Mouse (Mus musculus) hindbrain, embryonic 12.5 days (tissue): ENCODE measurements around the gene Coro6. TPM values are rescaled to one million over a fixed set of nuclear protein-coding genes. Genes with fewer than 3 reads are reported as not detected.

Experiments
- ATAC-seq: fragments of 200-750 bp; cut with Nextera tagmentation; 2 replicates; pipeline ENCODE4 v1.8.0; 2017; ENCODE audit warnings: moderate TSS enrichment; ENCODE audit not compliant: low FRiP score
- H3K27ac ChIP-seq: fragments of 300-500 bp; sonication (generic); 2 replicates; pipeline ENCODE4 v1.5.1; 2016; ENCODE audit warnings: mild to moderate bottlenecking
- H3K27me3 ChIP-seq: fragments of 300-500 bp; sonication (generic); 2 replicates; pipeline ENCODE4 v1.6.1; 2016; ENCODE audit warnings: mild to moderate bottlenecking
- H3K36me3 ChIP-seq: fragments of 300-500 bp; sonication (generic); 2 replicates; pipeline ENCODE4 v1.6.1; 2016; ENCODE audit warnings: mild to moderate bottlenecking
- H3K4me1 ChIP-seq: fragments of 300-500 bp; sonication (generic); 2 replicates; pipeline ENCODE4 v1.6.1; 2016
- H3K4me2 ChIP-seq: fragments of 300-500 bp; sonication (generic); replicated peaks from 2 replicates; pipeline ENCODE4 v1.6.1; 2016; ENCODE audit warnings: mild to moderate bottlenecking
- H3K4me3 ChIP-seq: fragments of 300-500 bp; sonication (generic); 2 replicates; pipeline ENCODE4 v1.5.1; 2016; ENCODE audit warnings: mild to moderate bottlenecking
- H3K9ac ChIP-seq: fragments of 300-500 bp; sonication (generic); 2 replicates; pipeline ENCODE4 v1.6.1; 2016; ENCODE audit warnings: mild to moderate bottlenecking, moderate library complexity
- H3K9me3 ChIP-seq: fragments of 300-500 bp; sonication (generic); replicated peaks from 2 replicates; pipeline ENCODE4 v1.6.1; 2016; ENCODE audit warnings: mild to moderate bottlenecking
- WGBS: fragments of 180-500 bp; shearing (Covaris S2); methylation state at CpG from one replicate; pipeline ENCODE4 v1.1.7; 2016; 5-methylcytosine and 5-hydroxymethylcytosine counted together
- polyA plus RNA-seq: library from polyadenylated mRNA; unstranded; fragments of >200 nt; fragmentation: Nextera tagmentation; extraction: Ambion mirVana; gene quantifications from 2 replicates; pipeline ENCODE4 v1.2.1, GENCODE M21; 2016

Gene Coro6
- polyA plus RNA-seq, 1 experiment from 2014 or later, result 0.09 TPM

DNA sequence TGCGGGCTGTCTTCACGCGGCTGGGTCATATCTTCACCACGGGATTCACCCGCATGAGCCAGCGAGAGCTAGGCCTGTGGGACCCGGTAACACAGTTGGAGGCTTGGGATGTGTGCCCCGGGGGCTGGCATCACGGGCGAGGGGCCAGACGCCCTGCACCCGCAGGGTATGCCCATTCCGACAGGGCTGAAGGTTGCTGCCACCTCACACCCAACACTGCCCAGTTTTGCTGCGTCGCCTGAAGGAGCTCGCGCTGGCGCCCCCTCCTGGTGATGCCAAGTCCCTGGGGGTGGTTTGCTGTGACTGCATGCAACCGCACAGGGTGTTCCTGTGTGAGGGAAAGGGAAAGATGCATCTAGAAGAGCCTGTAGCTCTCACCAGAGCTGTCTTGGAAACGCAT is 5.6 kb downstream of the Coro6 start:
- WGBS, result 17% methylated on average over 20 of the region's 20 CpGs
- Histone ChIP-seq H3K27me3 (peaks cover 59% of the 10 kb centered on the region), H3K27ac (no peak overlapping the region), H3K4me1 (peaks cover 8% of the 10 kb centered on the region), H3K4me3 (no peak overlapping the region), H3K9ac (no peak overlapping the region), H3K9me3 (no peaks in the 10 kb centered on the region), H3K4me2 (peak overlapping the region; percentile 33), H3K36me3 (peaks cover 23% of the 10 kb centered on the region)
- no peak for ATAC-seq

DNA sequence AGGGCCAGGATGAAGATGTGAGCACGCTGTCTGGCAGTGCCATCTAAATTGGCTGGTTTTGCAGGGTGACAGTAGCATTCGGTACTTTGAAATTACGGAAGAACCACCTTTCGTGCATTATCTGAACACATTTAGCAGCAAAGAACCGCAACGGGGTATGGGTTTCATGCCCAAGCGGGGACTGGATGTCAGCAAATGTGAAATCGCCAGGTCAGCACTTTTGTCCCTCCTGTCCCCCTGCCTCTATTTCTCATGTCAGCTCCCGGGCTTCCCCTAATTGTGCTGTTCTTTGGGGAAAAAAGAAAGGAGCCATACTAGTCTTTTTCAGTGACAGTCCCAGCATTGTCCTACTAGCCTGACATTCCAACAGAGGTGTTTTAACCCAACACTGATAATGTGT is 6.2 kb downstream of the Coro6 start:
- H3K4me3 ChIP-seq, result no peak overlapping the region
- WGBS, result 77% methylated on average over 9 of the region's 9 CpGs
- H3K4me1 ChIP-seq, result peaks cover 7% of the 10 kb centered on the region
- H3K4me2 ChIP-seq, result no peak overlapping the region
- ATAC-seq, result no peak
- H3K9ac ChIP-seq, result no peak overlapping the region
- peaks cover 30% of the 10 kb centered on the region for H3K36me3 ChIP-seq
- peaks cover 53% of the 10 kb centered on the region for H3K27me3 ChIP-seq
- H3K9me3 ChIP-seq, result no peaks in the 10 kb centered on the region
- no peak overlapping the region for H3K27ac ChIP-seq

DNA sequence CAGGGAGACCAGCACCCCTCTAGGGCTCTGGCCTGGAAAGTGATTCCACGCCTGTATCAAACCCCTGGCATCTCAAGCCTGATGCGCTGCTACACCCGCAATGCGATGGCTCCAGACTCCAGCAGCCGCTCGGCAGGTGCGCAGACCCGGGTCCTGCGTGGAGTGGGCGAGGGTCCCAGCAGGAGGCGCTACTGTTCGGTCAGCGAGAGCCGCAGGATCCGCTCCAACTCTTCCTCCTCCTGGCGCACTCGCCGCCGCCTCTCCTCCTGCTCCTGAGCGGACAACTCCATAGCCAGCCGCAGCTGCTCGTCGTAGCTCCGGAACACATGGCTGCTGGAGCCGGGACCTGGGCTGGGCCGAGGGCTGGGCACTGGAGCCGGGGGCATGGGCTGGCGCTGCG is 9.2 kb downstream of the Coro6 start:
- 67% methylated on average over 28 of the region's 29 CpGs for WGBS
- Histone ChIP-seq H3K9ac (no peak overlapping the region), H3K4me3 (no peak overlapping the region), H3K4me2 (no peak overlapping the region), H3K27me3 (peaks cover 25% of the 10 kb centered on the region), H3K27ac (no peak overlapping the region), H3K36me3 (peaks cover 49% of the 10 kb centered on the region), H3K4me1 (peaks cover 4% of the 10 kb centered on the region), H3K9me3 (no peaks in the 10 kb centered on the region)
- ATAC-seq, result no peak

DNA sequence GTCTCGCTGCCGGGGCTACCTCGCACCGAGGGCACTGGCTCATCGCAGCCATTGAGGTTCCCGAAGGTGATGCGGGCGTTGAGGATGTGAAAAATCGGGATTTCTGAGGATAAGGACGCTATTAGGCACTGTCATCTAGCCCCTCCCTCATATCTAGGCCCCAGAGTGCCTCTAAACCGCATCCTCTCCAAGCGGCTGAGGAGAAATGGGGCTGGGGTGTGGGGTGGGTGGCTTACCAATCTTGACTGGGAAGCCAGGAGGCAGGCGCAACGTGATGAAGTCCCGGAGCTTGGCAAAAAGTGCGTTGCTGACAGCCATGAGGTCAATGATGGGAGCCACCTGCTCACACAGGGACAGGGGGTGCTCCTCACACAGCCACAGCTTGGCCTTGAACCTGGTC is 10.6 kb downstream of the Coro6 start:
- Histone ChIP-seq H3K4me2 (no peak overlapping the region), H3K4me3 (no peak overlapping the region), H3K27ac (no peak overlapping the region), H3K9me3 (no peaks in the 10 kb centered on the region), H3K36me3 (peaks cover 52% of the 10 kb centered on the region), H3K4me1 (peaks cover 1% of the 10 kb centered on the region), H3K9ac (no peak overlapping the region), H3K27me3 (peaks cover 11% of the 10 kb centered on the region)
- WGBS, result 94% methylated on average over 16 of the region's 16 CpGs
- ATAC-seq, result no peak

GRCm38 (mm10) chr11:77476216-77476615 is 14.0 kb downstream of the Coro6 start:
- no peak for ATAC-seq
- no peaks in the 10 kb centered on the region for H3K9me3 ChIP-seq
- H3K4me3 ChIP-seq, result no peak overlapping the region
- 92% methylated on average over 14 of the region's 14 CpGs for WGBS
- H3K9ac ChIP-seq, result no peak overlapping the region
- H3K4me2 ChIP-seq, result no peak overlapping the region
- no peaks in the 10 kb centered on the region for H3K27me3 ChIP-seq
- H3K36me3 ChIP-seq, result peaks cover 44% of the 10 kb centered on the region
- H3K27ac ChIP-seq, result no peak overlapping the region
- no peaks in the 10 kb centered on the region for H3K4me1 ChIP-seq

DNA sequence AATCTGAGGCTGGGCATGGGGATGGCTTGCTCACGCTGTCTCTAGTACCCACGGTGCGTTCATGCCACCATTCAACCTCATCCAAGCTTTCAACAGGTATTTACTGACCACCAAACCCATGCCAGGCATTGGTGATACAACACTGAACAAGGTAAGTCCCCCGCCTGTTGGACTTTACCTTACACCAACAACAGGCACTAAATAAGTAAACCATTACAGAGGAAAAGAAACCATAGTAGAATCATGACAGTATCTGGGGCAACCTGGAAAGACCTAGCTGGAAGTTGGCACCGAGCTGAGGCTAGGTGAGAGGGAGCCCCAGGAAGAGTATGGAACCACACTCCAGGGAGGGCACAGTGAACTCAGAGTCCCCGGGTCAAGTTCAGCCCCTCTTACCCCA is 14.7 kb downstream of the Coro6 start:
- no peak for ATAC-seq

DNA sequence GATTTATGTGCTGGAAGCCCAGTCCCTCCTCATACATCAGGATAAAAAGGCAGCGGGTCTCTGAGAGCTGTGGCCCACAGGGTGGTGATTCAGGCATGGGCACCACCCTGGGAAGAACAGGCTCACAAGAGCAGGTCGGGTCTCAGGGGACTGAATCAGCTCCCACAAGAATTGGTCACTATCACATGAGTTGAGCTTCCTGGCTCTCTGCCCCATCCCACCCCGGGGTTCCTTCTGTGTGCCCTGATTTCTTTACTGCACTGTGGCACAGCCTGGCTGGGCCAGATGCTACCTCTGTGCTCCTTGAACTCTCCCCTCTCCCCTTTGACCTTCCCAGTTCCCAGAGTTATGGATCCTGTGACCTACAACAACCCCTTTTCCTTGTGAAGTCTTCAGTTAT is 20.8 kb downstream of the Coro6 start:
- no peaks in the 10 kb centered on the region for H3K27me3 ChIP-seq
- H3K9ac ChIP-seq, result no peak overlapping the region
- peaks cover 48% of the 10 kb centered on the region for H3K4me1 ChIP-seq
- H3K9me3 ChIP-seq, result no peaks in the 10 kb centered on the region
- WGBS, result 69% methylated on average over 3 of the region's 3 CpGs
- no peak for ATAC-seq
- no peaks in the 10 kb centered on the region for H3K36me3 ChIP-seq
- no peak overlapping the region for H3K27ac ChIP-seq
- no peak overlapping the region for H3K4me2 ChIP-seq
- no peak overlapping the region for H3K4me3 ChIP-seq

More for the DNA sequence above, 14.7 kb downstream of the Coro6 start:
- H3K9ac ChIP-seq, result no peak overlapping the region
- WGBS, result 90% methylated on average over 6 of the region's 6 CpGs
- H3K27ac ChIP-seq, result no peak overlapping the region
- no peaks in the 10 kb centered on the region for H3K4me1 ChIP-seq
- H3K9me3 ChIP-seq, result no peaks in the 10 kb centered on the region
- no peak overlapping the region for H3K4me2 ChIP-seq
- H3K36me3 ChIP-seq, result peaks cover 37% of the 10 kb centered on the region
- H3K4me3 ChIP-seq, result no peak overlapping the region
- no peaks in the 10 kb centered on the region for H3K27me3 ChIP-seq

- 64% methylated on average over 11 of the region's 11 CpGs for WGBS
- no peaks in the 10 kb centered on the region for H3K27me3 ChIP-seq
- H3K9me3 ChIP-seq, result no peaks in the 10 kb centered on the region
- peaks cover 54% of the 10 kb centered on the region for H3K4me1 ChIP-seq
- H3K36me3 ChIP-seq, result no peaks in the 10 kb centered on the region
- no peak for ATAC-seq
- no peak overlapping the region for H3K4me3 ChIP-seq
- H3K4me2 ChIP-seq, result no peak overlapping the region
- no peak overlapping the region for H3K27ac ChIP-seq
- H3K9ac ChIP-seq, result no peak overlapping the region
Measured at GRCm38 (mm10) chr11:77483510-77484255, 21.5 kb downstream of the Coro6 start.

GRCm38 (mm10) chr11:77485229-77485628 is 23.0 kb downstream of the Coro6 start:
- peak overlapping the region; percentile 69; the same call in 1 of the 2 replicates for H3K4me2 ChIP-seq
- no peak overlapping the region; the same call in 1 of the 2 replicates for H3K9ac ChIP-seq
- no peaks in the 10 kb centered on the region for H3K27me3 ChIP-seq
- no peak for ATAC-seq
- H3K4me3 ChIP-seq, result 0 out of 2 replicates have a peak overlapping the region, but pooled peaks have one; percentile 1
- no peaks in the 10 kb centered on the region for H3K36me3 ChIP-seq
- 42% methylated on average over 6 of the region's 6 CpGs for WGBS
- peaks cover 59% of the 10 kb centered on the region for H3K4me1 ChIP-seq
- H3K27ac ChIP-seq, result peak overlapping the region; percentile 64
- H3K9me3 ChIP-seq, result no peaks in the 10 kb centered on the region

DNA sequence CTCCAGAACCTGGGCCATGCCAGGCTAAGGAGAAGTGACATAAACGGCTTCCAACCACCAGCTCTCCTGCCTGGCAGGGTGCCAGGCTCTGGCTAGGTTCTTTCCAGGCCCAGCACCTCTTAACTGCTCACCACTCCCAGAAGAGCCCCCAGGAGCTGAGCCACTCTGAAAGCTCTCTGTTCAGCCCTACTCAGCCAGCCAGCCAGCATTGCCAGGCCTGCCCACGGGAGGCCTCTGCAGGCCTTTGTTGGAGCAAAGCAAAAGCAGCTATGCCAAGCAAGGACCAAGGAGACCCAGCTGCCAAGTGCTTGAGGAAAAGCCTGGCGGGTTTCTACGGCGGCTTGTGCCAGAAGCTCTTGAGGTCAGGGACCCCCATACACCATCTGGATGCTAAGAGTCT is 24.6 kb downstream of the Coro6 start:
- H3K4me1 ChIP-seq, result peaks cover 73% of the 10 kb centered on the region
- no peaks in the 10 kb centered on the region for H3K9me3 ChIP-seq
- H3K4me3 ChIP-seq, result peak overlapping the region; percentile 94
- H3K27me3 ChIP-seq, result no peaks in the 10 kb centered on the region
- peak overlapping the region; percentile 66; the same call in 1 of the 2 replicates for H3K27ac ChIP-seq
- 64% methylated on average over 5 of the region's 5 CpGs for WGBS
- H3K4me2 ChIP-seq, result peak overlapping the region; percentile 69
- H3K9ac ChIP-seq, result peak overlapping the region; percentile 47; the same call in 1 of the 2 replicates
- H3K36me3 ChIP-seq, result no peaks in the 10 kb centered on the region
- no peak for ATAC-seq

DNA sequence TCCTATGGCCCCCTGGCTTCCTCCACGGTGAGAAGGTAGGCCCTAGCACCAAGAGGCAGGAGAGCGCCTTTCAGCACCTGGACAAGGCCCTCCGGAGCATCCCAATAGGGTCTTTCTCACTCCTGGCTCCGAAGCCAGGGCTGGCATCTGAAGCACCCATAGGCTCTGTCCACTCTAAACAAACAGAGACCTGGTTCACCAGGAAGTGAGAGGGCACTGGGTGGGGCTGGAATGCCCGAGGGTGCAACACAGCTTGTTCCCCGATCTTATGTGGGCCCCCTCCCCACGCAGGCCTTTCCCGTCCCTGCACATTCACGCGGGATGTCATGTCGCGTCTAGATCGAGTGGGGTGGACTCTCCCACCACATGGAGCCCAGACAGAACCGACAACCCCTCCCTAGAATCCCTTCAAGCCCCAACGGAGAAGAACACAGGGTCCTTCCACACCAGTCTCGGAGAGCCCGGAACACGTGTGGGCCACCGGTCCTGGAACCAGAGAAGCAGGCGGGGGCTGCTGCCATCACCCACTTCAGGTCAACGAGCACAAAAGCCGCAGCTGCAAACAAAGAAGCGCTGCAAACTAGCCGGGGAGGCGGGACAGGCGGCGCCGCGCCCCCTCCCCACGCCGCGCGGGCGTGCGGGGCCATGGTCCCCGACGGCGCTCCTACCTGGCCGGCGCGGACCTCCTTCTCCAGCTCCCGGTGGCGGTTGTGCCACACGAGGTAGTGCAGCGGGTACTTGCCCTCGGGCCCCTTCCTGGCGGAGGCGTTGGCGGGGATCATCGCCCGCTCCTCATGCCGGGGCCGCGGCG is 26.8 kb downstream of the Coro6 start:
- Histone ChIP-seq H3K36me3 (no peaks in the 10 kb centered on the region), H3K27me3 (no peaks in the 10 kb centered on the region), H3K27ac (peak overlapping the region; percentile 91), H3K4me3 (peak overlapping the region; percentile 94), H3K4me2 (peak overlapping the region; percentile 69), H3K9ac (peak overlapping the region; percentile 92), H3K9me3 (no peaks in the 10 kb centered on the region), H3K4me1 (peaks cover 70% of the 10 kb centered on the region)
- ATAC-seq, result no peak
- WGBS, result 3% methylated on average over 49 of the region's 55 CpGs

DNA sequence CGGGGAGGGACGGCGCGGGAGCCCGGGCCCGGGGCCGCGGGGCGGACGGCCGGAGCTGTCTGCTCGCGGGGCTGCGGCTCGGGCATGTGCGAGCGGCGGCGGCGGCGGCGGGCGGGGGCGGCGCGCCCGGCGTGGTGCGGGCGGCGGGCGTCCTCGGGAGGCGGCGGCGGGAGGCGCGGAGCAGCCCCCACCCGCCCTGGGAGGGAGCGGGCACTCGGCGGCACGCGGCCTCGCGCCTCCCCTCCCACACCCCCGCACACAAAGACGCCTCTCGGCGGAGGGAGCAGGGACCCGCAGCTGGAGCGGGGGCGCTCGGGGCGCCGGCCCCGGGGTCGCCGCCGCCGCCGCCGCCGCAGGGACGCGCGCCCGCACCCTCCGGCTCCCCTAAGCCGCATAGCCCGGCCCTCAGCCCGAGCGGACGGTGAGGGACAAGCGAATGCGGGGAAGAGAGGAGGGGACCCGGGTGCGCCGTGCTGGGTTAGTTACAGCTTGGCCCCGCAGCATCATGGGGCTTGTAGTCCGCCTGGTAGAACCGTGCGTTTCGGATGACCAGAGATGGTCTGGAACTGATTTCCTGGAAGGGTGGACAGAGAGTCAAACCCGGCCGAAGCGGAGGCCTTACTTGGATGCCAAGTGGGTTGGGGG is 27.5 kb downstream of the Coro6 start, which contains the start of gene Ankrd13b:
Ankrd13b (minus strand) TSS at position 88 of the 645 bp plus-strand sequence.
- Histone ChIP-seq H3K27me3 (no peaks in the 10 kb centered on the region), H3K27ac (peak within 1 kb of the TSS; percentile 91), H3K36me3 (no peaks in the 10 kb centered on the region), H3K9me3 (no peaks in the 10 kb centered on the region), H3K9ac (peak within 1 kb of the TSS; percentile 92), H3K4me1 (peaks cover 74% of the 10 kb centered on the region), H3K4me2 (peak within 1 kb of the TSS; percentile 69), H3K4me3 (peak within 1 kb of the TSS; percentile 94)
- peak; percentile 59 for ATAC-seq
- 1% methylated on average over 56 of the region's 87 CpGs for WGBS
